Mouse (Mus musculus) neural tube, embryonic 10.5 days (tissue): ENCODE measurements around the gene Fbrsl1.
A peak's percentile ranks its signal among the peaks of the same experiment; 100 is the strongest.

Experiments used
- DNase-seq: peaks from one replicate; pipeline ENCODE4 v3.0.0-alpha.2; 2017; ENCODE audit warnings: low spot score; ENCODE audit errors: extremely low spot score

Gene Fbrsl1

GRCm38 (mm10) chr5:110415022-110415421, 33.3 kb downstream of the Fbrsl1 start:
- no peak for DNase-seq

GRCm38 (mm10) chr5:110413018-110413417, 35.3 kb downstream of the Fbrsl1 start:
- DNase-seq: no peak

- no peak for DNase-seq
Observed at GRCm38 (mm10) chr5:110410386-110410785, 37.9 kb downstream of the Fbrsl1 start.

GRCm38 (mm10) chr5:110408967-110409366, 39.3 kb downstream of the Fbrsl1 start:
- DNase-seq: no peak

- DNase-seq: no peak
Observed at GRCm38 (mm10) chr5:110406065-110406714, 42.1 kb downstream of the Fbrsl1 start.

- no peak for DNase-seq
Observed at GRCm38 (mm10) chr5:110403931-110404330, 44.4 kb downstream of the Fbrsl1 start.

GRCm38 (mm10) chr5:110402557-110402956, 45.7 kb downstream of the Fbrsl1 start:
- no peak for DNase-seq

- DNase-seq: no peak
Observed at GRCm38 (mm10) chr5:110401101-110401500, 47.2 kb downstream of the Fbrsl1 start.

GRCm38 (mm10) chr5:110395006-110395661, 53.2 kb downstream of the Fbrsl1 start:
- no peak for DNase-seq

GRCm38 (mm10) chr5:110392727-110393126, 55.6 kb downstream of the Fbrsl1 start:
- DNase-seq: no peak

GRCm38 (mm10) chr5:110390631-110391030, 57.7 kb downstream of the Fbrsl1 start:
- no peak for DNase-seq

GRCm38 (mm10) chr5:110387332-110387731, 61.0 kb downstream of the Fbrsl1 start:
- no peak for DNase-seq

GRCm38 (mm10) chr5:110386371-110387330, 61.7 kb downstream of the Fbrsl1 start:
- peak; percentile 80 for DNase-seq

GRCm38 (mm10) chr5:110385263-110385662, 63.0 kb downstream of the Fbrsl1 start:
- DNase-seq: no peak

- no peak for DNase-seq
Observed at GRCm38 (mm10) chr5:110384491-110384890, 63.8 kb downstream of the Fbrsl1 start.

GRCm38 (mm10) chr5:110379823-110380222, 68.5 kb downstream of the Fbrsl1 start:
- DNase-seq: no peak

GRCm38 (mm10) chr5:110379086-110379485, 69.2 kb downstream of the Fbrsl1 start:
- DNase-seq: no peak

- peak; percentile 48 for DNase-seq
Observed at GRCm38 (mm10) chr5:110378181-110378583, 70.1 kb downstream of the Fbrsl1 start.

GRCm38 (mm10) chr5:110376802-110377433, 71.4 kb downstream of the Fbrsl1 start:
- peak; percentile 77 for DNase-seq

GRCm38 (mm10) chr5:110363822-110364545, 84.3 kb downstream of the Fbrsl1 start:
- no peak for DNase-seq
